In genomic region chr10:34070999-34071492, GRCm38 (mm10) we compare ENCODE assay signal across 16 mouse cellular contexts. TPM values are rescaled to one million over a fixed set of nuclear protein-coding genes. Genes with fewer than 3 reads are reported as not detected.
DNase-seq lines count a peak whose midpoint lies in the region; ATAC-seq and TF ChIP-seq lines count a peak whose summit lies in the region.
"Had no signal": no experiment of that assay in that cellular context is flagged by ENCODE, and none has a peak within 500 bp of the region (broad histone marks: within the 10 kb centered on the region; RNA-seq: fewer than 3 reads in every experiment).

No protein-coding gene starts in this region.

- no peak for DNase-seq in heart, adult 9 months (ENCODE audit: low spot score in 2 of 2)
- DNase-seq in 3T3-L1 (ENCODE audit: low read depth, low spot score) (peak; percentile 69), CH12.LX (ENCODE audit: extremely low read depth) (no peak)
- DNase-seq in left cerebral cortex, postnatal 4 days = no peak
- DNase-seq in midbrain, embryonic 14.5 days = no peak
- no peak for DNase-seq in left cerebral cortex, adult 8-10 months (ENCODE audit: low spot score in 2 of 2)
- DNase-seq: kidney, adult 18-20 months had no signal

- H3K9me3 ChIP-seq in heart, embryonic 12.5 days (replicated peaks) = no peaks in the 10 kb centered on the region
- H3K9me3 ChIP-seq in CH12.LX (replicated peaks; ENCODE audit: low read length) = no peaks in the 10 kb centered on the region
- H3K9me3 ChIP-seq in forebrain, embryonic 16.5 days (ENCODE audit: control insufficient read depth, low read length) = no peaks in the 10 kb centered on the region
- H3K9me3 ChIP-seq in midbrain, embryonic 14.5 days (ENCODE audit: control insufficient read depth, low read length) = no peaks in the 10 kb centered on the region
- H3K9me3 ChIP-seq: G1E; liver, embryonic 12.5 days had no signal

- no peaks in the 10 kb centered on the region for H3K4me1 ChIP-seq in heart, embryonic 12.5 days (replicated peaks)
- H3K4me1 ChIP-seq in CH12.LX (ENCODE audit: control insufficient read depth in 1 of 2, insufficient read depth in 2 of 2) = peaks cover 0 to 8% of the 10 kb centered on the region in 2 experiments; a peak in 2 of 4 replicates
- H3K4me1 ChIP-seq in forebrain, embryonic 16.5 days (replicated peaks; ENCODE audit: control insufficient read depth, insufficient read depth, low read length) = no peaks in the 10 kb centered on the region
- no peaks in the 10 kb centered on the region for H3K4me1 ChIP-seq in midbrain, embryonic 14.5 days (ENCODE audit: control insufficient read depth, insufficient read depth, low read length)
- H3K4me1 ChIP-seq: liver, embryonic 12.5 days had no signal

- H3K79me2 ChIP-seq in CH12.LX (replicated peaks; ENCODE audit: control insufficient read depth, extremely low read depth, insufficient read depth, poor library complexity, severe bottlenecking) = no peaks in the 10 kb centered on the region

- in situ Hi-C loops in CH12.LX (cut with MboI; ENCODE audit: low pct_ligation_motif_present, low pct_unique_long_range_greater_than_20kb, low sequenced_read_pairs) = no loop called here

- no peaks in the 10 kb centered on the region for H3K27me3 ChIP-seq in heart, embryonic 12.5 days (replicated peaks)
- H3K27me3 ChIP-seq in CH12.LX (replicated peaks) = no peaks in the 10 kb centered on the region
- H3K27me3 ChIP-seq in forebrain, embryonic 16.5 days (replicated peaks; ENCODE audit: control insufficient read depth, insufficient read depth, low read length) = no peaks in the 10 kb centered on the region
- H3K27me3 ChIP-seq in midbrain, embryonic 14.5 days (ENCODE audit: control insufficient read depth, insufficient read depth, low read length) = no peaks in the 10 kb centered on the region
- H3K27me3 ChIP-seq: liver, embryonic 12.5 days had no signal

- no peak overlapping the region for H3K9ac ChIP-seq in heart, embryonic 12.5 days
- no peak overlapping the region for H3K9ac ChIP-seq in CH12.LX (ENCODE audit: insufficient read depth, low read depth)
- no peak overlapping the region for H3K9ac ChIP-seq in forebrain, embryonic 16.5 days (replicated peaks; ENCODE audit: low read depth, low read length)
- H3K9ac ChIP-seq in midbrain, embryonic 14.5 days (replicated peaks; ENCODE audit: low read length) = no peak overlapping the region
- H3K9ac ChIP-seq: liver, embryonic 12.5 days had no signal

- no peak for TF ChIP-seq POLR2A in CH12.LX (IDR thresholded peaks at IDR 0.05; ENCODE audit: low read depth, low read length)

- ATAC-seq in heart, embryonic 12.5 days (ENCODE audit: insufficient number of reproducible peaks, low FRiP score) = peak; percentile 48; the same call in 1 of the 2 replicates
- peak; percentile 36; the same call in 1 of the 2 replicates for ATAC-seq in forebrain, embryonic 16.5 days
- no peak for ATAC-seq in midbrain, embryonic 14.5 days (ENCODE audit: low FRiP score, low TSS enrichment)
- ATAC-seq: liver, embryonic 12.5 days had no signal

- H3K4me3 ChIP-seq in heart, embryonic 12.5 days = no peak overlapping the region
- no peak overlapping the region for H3K4me3 ChIP-seq in CH12.LX (replicated peaks in 1 of 3; ENCODE audit: low read depth in 2 of 3, low read length in 2 of 3, poor library complexity in 1 of 3)
- H3K4me3 ChIP-seq in forebrain, embryonic 16.5 days (replicated peaks; ENCODE audit: low read length) = no peak overlapping the region
- H3K4me3 ChIP-seq in midbrain, embryonic 14.5 days (replicated peaks; ENCODE audit: low read depth, low read length) = no peak overlapping the region
- H3K4me3 ChIP-seq: liver, embryonic 12.5 days had no signal

- intact Hi-C loops in left cerebral cortex, postnatal 4 days (cut with DNase I) = no loop called here

- TF ChIP-seq RAD21 in CH12.LX (IDR thresholded peaks at IDR 0.05; ENCODE audit: low read depth, low read length) = no peak

- H3K4me2 ChIP-seq in heart, embryonic 12.5 days = 0 out of 2 replicates have a peak overlapping the region, but pooled peaks have one; percentile 2
- peak overlapping the region; percentile 44 for H3K4me2 ChIP-seq in CH12.LX (ENCODE audit: insufficient read depth, low read depth, poor library complexity, severe bottlenecking)
- H3K4me2 ChIP-seq in forebrain, embryonic 16.5 days (ENCODE audit: low read length) = no peak overlapping the region
- no peak overlapping the region for H3K4me2 ChIP-seq in midbrain, embryonic 14.5 days (ENCODE audit: low read length)
- H3K4me2 ChIP-seq: liver, embryonic 12.5 days had no signal

- no peaks in the 10 kb centered on the region for H3K36me3 ChIP-seq in heart, embryonic 12.5 days
- no peaks in the 10 kb centered on the region for H3K36me3 ChIP-seq in CH12.LX (replicated peaks in 1 of 2; ENCODE audit: control insufficient read depth in 1 of 2, insufficient read depth in 1 of 2, low read length in 1 of 2)
- H3K36me3 ChIP-seq in forebrain, embryonic 16.5 days (ENCODE audit: control insufficient read depth, insufficient read depth) = no peaks in the 10 kb centered on the region
- no peaks in the 10 kb centered on the region for H3K36me3 ChIP-seq in midbrain, embryonic 14.5 days (ENCODE audit: control insufficient read depth, insufficient read depth, low read length)
- H3K36me3 ChIP-seq: G1E; liver, embryonic 12.5 days had no signal

- peak overlapping the region; percentile 32; the same call in 1 of the 2 replicates for H3K27ac ChIP-seq in heart, embryonic 12.5 days (ENCODE audit: poor library complexity, severe bottlenecking)
- H3K27ac ChIP-seq in CH12.LX (ENCODE audit: insufficient read depth, low read depth) = no peak overlapping the region
- H3K27ac ChIP-seq in forebrain, embryonic 16.5 days (ENCODE audit: low read length) = no peak overlapping the region
- no peak overlapping the region for H3K27ac ChIP-seq in midbrain, embryonic 14.5 days (replicated peaks; ENCODE audit: low read depth, low read length)
- H3K27ac ChIP-seq: liver, embryonic 12.5 days; macrophage had no signal

- dilution Hi-C loops in CH12.LX (cut with MboI; ENCODE audit: extremely low pct_ligation_motif_present, extremely low pct_unique_long_range_greater_than_20kb, low sequenced_read_pairs) = no loop called here

- TF ChIP-seq CTCF in CH12.LX (conservative IDR thresholded peaks at IDR 0.05 in 1 of 2, IDR thresholded peaks at IDR 0.05 in 1 of 2; ENCODE audit: low read depth in 2 of 2, low read length in 2 of 2) = no peak

- peak; percentile 55; the same call in 1 of the 2 replicates for TF ChIP-seq EP300 in CH12.LX (IDR thresholded peaks at IDR 0.05; ENCODE audit: low read length)

- WGBS in heart, embryonic 12.5 days = 34% methylated on average over 5 of the region's 5 CpGs
- 13% methylated on average over 5 of the region's 5 CpGs for WGBS in forebrain, embryonic 16.5 days
- 68% methylated on average over 5 of the region's 5 CpGs for WGBS in midbrain, embryonic 14.5 days

RNA-seq across cellular contexts. Expression of gene Calhm5, which starts 25.3 kb away (rescaled TPM):
- 1.3 TPM in 2 replicates for polyA plus RNA-seq in heart, embryonic 12.5 days (2016; fragmentation: Nextera tagmentation; extraction: Ambion mirVana)
- 0.04 TPM in 1 of 2 replicates, not detected in the other for total RNA-seq in CH12.LX (2012; rRNA removed)
- total RNA-seq in CH12.LX (2014; rRNA removed) = 0.28 TPM in 2 replicates
- 0.05 and 0.09 TPM in 2 replicates for polyA plus RNA-seq in CH12.LX (2012; ENCODE audit: insufficient read length, low read depth)
- 0.45 and 0.51 TPM in 2 replicates for polyA plus RNA-seq in forebrain, embryonic 16.5 days (2015; fragmentation: Nextera tagmentation; extraction: Ambion mirVana)
- 1 to 10 TPM in 1 of 2 experiments, under 1 TPM in 1; 0.94 to 1.2 TPM for total RNA-seq in left cerebral cortex, postnatal 4 days (2021)
- 0.18 and 0.62 TPM in 2 replicates for polyA plus RNA-seq in midbrain, embryonic 14.5 days (2014; fragmentation: Nextera tagmentation; extraction: Ambion mirVana)
- 1 to 10 TPM; 1.8 to 2.8 (median 2.2) TPM for total RNA-seq in left cerebral cortex, adult 8-10 months (2022)
- polyA plus RNA-seq: G1E had no signal

RNA-seq across cellular contexts. Expression of gene Calhm4, which starts 26.9 kb away (rescaled TPM):
- polyA plus RNA-seq in heart, embryonic 12.5 days (2016; fragmentation: Nextera tagmentation; extraction: Ambion mirVana) = 0.13 TPM in 1 of 2 replicates, not detected in the other
- total RNA-seq in CH12.LX (2012; rRNA removed) (0.04 TPM in 1 of 2 replicates, not detected in the other), CH12.LX (2014; rRNA removed) (not detected in 2 replicates)
- not detected in 2 replicates for polyA plus RNA-seq in CH12.LX (2012; ENCODE audit: insufficient read length, low read depth)
- 0.06 TPM in 1 of 2 replicates, not detected in the other for polyA plus RNA-seq in forebrain, embryonic 16.5 days (2015; fragmentation: Nextera tagmentation; extraction: Ambion mirVana)
- not detected for total RNA-seq in left cerebral cortex, postnatal 4 days (2021)
- polyA plus RNA-seq in midbrain, embryonic 14.5 days (2014; fragmentation: Nextera tagmentation; extraction: Ambion mirVana) = not detected in 2 replicates
- total RNA-seq in left cerebral cortex, adult 8-10 months (2022) = not detected
- total RNA-seq: adrenal gland, adult 18-20 months; heart, adult 8-10 months; layer of hippocampus, adult 18-20 months had no signal
- polyA plus RNA-seq: G1E; liver, embryonic 12.5 days; macrophage; small intestine, adult 2 months had no signal

RNA-seq across cellular contexts. Expression of gene Trappc3l, which starts 33.6 kb away (rescaled TPM):
- not detected in 2 replicates for polyA plus RNA-seq in heart, embryonic 12.5 days (2016; fragmentation: Nextera tagmentation; extraction: Ambion mirVana)
- total RNA-seq in CH12.LX (2012; rRNA removed) = not detected in 2 replicates
- total RNA-seq in CH12.LX (2014; rRNA removed) = not detected in 2 replicates
- not detected in 2 replicates for polyA plus RNA-seq in CH12.LX (2012; ENCODE audit: insufficient read length, low read depth)
- not detected in 2 replicates for polyA plus RNA-seq in forebrain, embryonic 16.5 days (2015; fragmentation: Nextera tagmentation; extraction: Ambion mirVana)
- total RNA-seq in left cerebral cortex, postnatal 4 days (2021) = under 1 TPM in 1 of 2 experiments, not detected in 1; 0.52 TPM
- not detected in 2 replicates for polyA plus RNA-seq in midbrain, embryonic 14.5 days (2014; fragmentation: Nextera tagmentation; extraction: Ambion mirVana)
- total RNA-seq in left cerebral cortex, adult 8-10 months (2022) = under 1 TPM in 3 of 4 experiments, not detected in 1; 0.34 to 0.71 (median 0.53) TPM
- total RNA-seq: adrenal gland, adult 18-20 months; G1E; heart, adult 8-10 months had no signal
- polyA plus RNA-seq: G1E; liver, embryonic 12.5 days; macrophage; small intestine, adult 2 months had no signal

RNA-seq across cellular contexts. Expression of gene Rwdd1, which starts 51.6 kb away (rescaled TPM):
- polyA plus RNA-seq in heart, embryonic 12.5 days (2016; fragmentation: Nextera tagmentation; extraction: Ambion mirVana) = 100.0 and 113 TPM in 2 replicates
- total RNA-seq in CH12.LX (2012; rRNA removed) (186 and 204 TPM in 2 replicates), CH12.LX (2014; rRNA removed) (293 and 321 TPM in 2 replicates)
- 235 and 269 TPM in 2 replicates for polyA plus RNA-seq in CH12.LX (2012; ENCODE audit: insufficient read length, low read depth)
- polyA plus RNA-seq in forebrain, embryonic 16.5 days (2015; fragmentation: Nextera tagmentation; extraction: Ambion mirVana) = 120 and 126 TPM in 2 replicates
- 100 to 1,000 TPM; 118 to 126 TPM for total RNA-seq in left cerebral cortex, postnatal 4 days (2021)
- polyA plus RNA-seq in midbrain, embryonic 14.5 days (2014; fragmentation: Nextera tagmentation; extraction: Ambion mirVana) = 135 and 152 TPM in 2 replicates
- total RNA-seq in left cerebral cortex, adult 8-10 months (2022) = 100 to 1,000 TPM in 3 of 4 experiments, 10 to 100 TPM in 1; 98.4 to 105 (median 102) TPM

RNA-seq across cellular contexts. Expression of gene Calhm6, which starts 56.7 kb away (rescaled TPM):
- 0.64 and 0.78 TPM in 2 replicates for polyA plus RNA-seq in heart, embryonic 12.5 days (2016; fragmentation: Nextera tagmentation; extraction: Ambion mirVana)
- 0.17 and 0.21 TPM in 2 replicates for total RNA-seq in CH12.LX (2012; rRNA removed)
- 0.38 and 0.58 TPM in 2 replicates for total RNA-seq in CH12.LX (2014; rRNA removed)
- polyA plus RNA-seq in CH12.LX (2012; ENCODE audit: insufficient read length, low read depth) = 0.29 and 0.30 TPM in 2 replicates
- 0.19 and 0.22 TPM in 2 replicates for polyA plus RNA-seq in forebrain, embryonic 16.5 days (2015; fragmentation: Nextera tagmentation; extraction: Ambion mirVana)
- total RNA-seq in left cerebral cortex, postnatal 4 days (2021) = under 1 TPM; 0.36 to 0.99 TPM
- polyA plus RNA-seq in midbrain, embryonic 14.5 days (2014; fragmentation: Nextera tagmentation; extraction: Ambion mirVana) = 0.27 and 1.0 TPM in 2 replicates
- total RNA-seq in left cerebral cortex, adult 8-10 months (2022) = under 1 TPM; 0.34 to 0.84 (median 0.71) TPM
- total RNA-seq: layer of hippocampus, adult 18-20 months had no signal
- polyA plus RNA-seq: G1E had no signal

Comparison
In these comparisons a context has a peak if more than half of its experiments do, and no peak if none do; other contexts are left out.
1. H3K4me2 ChIP-seq: peak in heart, embryonic 12.5 days (single experiment) and CH12.LX (single experiment); none in forebrain, embryonic 16.5 days (single experiment) and midbrain, embryonic 14.5 days (single experiment).